Mouse (Mus musculus) erythroblast, adult 5-6 weeks (primary cell): ENCODE data around the gene Gulp1. TPM values are rescaled to one million over a fixed set of nuclear protein-coding genes. Genes with fewer than 3 reads are reported as not detected.

Source experiments
- ATAC-seq: replicated peaks from 2 replicates; pipeline ENCODE4 v1.8.0; 2016; ENCODE audit warnings: moderate number of reproducible peaks, mild to moderate bottlenecking, moderate TSS enrichment, inconsistent platforms; ENCODE audit not compliant: poor library complexity, low FRiP score, severe bottlenecking
- total RNA-seq, 2 experiments: library from RNA; stranded (forward) in 1 of 2; stranded (reverse) in 1 of 2; fragments of 150-400 nt in 1 of 2; fragments of 200-764, 138-1000 nt in 1 of 2; gene quantifications; 2 replicates each; pipeline versions ENCODE4 v1.2.3 to v1.2.4; 2015 to 2017; ENCODE audit warnings: low replicate concordance in 2 of 2

Gene Gulp1
- total RNA-seq, 2 experiments from 2014 or later, result 0.34 TPM; not detected in 1

DNA sequence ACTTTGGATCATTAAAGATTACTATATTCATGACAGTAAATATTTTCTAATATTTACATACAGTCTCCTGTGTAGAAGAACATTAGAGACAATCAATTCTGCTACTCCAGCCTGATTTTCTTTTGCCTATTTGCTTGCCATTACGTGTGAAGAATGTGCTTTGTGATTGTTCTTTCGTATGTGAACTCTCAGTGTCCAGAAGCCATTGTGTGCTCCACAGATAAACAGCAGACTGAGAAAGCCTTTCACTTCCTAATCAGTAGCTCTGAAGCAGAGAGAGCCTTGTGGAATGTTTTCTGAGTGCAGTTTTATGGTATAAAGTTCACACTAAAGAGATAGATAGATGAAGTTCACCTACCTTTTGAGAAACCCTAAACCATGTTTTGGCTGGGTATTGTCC lies 131.2 kb downstream of the Gulp1 start:
- no peak for ATAC-seq

- no peak for ATAC-seq
Measured at GRCm38 (mm10) chr1:44683723-44684122, 132.4 kb downstream of the Gulp1 start.

DNA sequence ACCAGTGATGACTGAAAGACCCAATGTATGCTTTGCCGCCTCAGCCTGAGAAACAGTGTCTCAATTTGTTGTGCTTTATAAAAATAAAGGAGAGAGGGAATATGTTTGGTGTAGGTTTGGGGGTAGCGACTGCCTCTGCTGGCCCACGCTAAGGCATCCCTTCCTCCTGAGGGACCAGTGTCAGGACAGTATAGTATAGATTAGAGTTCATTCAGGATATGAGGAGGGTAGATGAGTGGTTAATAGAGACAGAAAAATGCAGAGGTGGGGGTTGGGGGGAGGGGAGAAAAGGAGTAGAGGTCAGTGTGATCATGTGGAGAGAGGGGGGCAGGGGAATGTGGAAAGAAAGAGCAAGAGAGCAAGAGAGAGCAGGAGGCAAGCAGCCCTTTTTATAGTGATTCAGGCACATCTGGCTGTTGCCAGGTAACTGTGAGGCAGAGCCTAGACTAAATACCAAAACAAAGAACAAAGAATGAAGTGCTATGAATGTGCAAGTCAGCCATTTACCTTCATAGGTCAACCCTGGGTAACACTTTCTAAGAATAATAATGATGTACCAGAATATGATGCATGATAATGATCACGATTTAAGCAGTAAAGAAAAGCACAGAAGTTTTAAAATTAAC lies 169.6 kb downstream of the Gulp1 start:
- no peak for ATAC-seq

- no peak for ATAC-seq
Measured at GRCm38 (mm10) chr1:44741256-44741655, 189.9 kb downstream of the Gulp1 start.

- no peak for ATAC-seq
Measured at GRCm38 (mm10) chr1:44745711-44746110, 194.4 kb downstream of the Gulp1 start.

DNA sequence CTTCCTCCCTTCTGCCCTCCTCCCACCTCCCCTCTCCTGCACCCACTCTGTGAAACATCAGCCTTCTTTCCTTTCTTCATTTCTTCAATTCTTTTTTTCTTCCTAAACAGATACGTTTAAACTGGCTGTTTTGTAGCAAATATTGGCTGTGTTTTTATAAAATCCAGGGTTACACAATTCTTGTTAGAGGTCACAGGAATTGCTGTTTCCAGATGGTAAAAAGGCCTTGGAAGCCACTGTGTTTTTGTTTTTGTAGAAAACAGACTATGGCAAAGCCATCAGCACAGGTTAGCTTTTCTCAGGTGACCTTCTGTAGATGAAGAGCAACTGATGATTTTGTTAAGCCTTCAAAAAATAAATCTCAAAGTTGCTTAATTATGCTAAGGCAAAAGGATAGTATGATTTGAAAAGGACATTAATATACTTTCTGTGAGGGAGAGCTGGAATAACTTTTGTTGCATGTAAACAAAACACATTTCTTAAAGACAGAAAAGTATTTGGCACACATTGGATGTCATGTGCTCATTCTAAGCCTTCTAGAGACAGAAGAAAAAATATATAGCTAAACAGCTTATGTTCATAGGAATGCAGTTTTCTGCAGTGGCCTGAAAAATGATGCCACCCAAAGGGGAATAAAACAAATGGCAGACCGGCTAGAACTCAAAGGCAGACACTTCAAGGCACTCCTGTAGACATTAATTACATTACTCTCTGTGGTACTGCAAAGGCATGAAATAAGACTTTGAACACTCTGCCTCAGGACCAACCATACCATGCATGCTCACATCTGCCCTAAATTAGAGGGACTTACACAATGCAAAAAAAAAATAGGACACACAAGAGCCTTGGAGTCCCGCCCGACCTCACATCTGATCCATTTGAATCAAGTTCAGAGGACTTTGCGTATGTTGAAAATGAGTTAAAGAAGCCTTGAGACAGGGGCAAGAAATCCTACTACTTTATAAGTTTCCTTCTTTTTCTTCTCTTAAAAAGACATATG lies 199.7 kb downstream of the Gulp1 start:
- ATAC-seq, result no peak

DNA sequence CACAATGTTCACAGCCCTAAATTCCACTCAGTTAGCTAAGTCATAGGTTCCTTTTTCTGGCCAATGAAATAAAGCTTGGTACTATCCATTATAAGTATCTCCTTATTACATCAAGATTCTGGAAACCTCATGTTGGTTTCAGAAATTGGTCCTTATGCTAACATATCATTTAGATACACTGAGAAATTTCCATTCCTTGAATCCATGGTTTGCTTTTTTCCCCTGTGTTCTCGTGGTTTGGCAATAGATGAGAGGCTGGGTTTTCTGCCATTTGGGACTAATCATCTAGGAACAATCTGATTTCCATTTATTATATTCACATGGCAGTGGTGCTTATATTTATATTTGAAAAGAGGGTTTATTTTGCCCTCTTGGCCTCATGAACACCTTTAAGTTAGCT lies 226.9 kb downstream of the Gulp1 start:
- ATAC-seq, result no peak

GRCm38 (mm10) chr1:44803594-44804372 lies 252.5 kb downstream of the Gulp1 start:
- ATAC-seq, result no peak

GRCm38 (mm10) chr1:44806368-44806767 lies 255.1 kb downstream of the Gulp1 start:
- no peak for ATAC-seq

DNA sequence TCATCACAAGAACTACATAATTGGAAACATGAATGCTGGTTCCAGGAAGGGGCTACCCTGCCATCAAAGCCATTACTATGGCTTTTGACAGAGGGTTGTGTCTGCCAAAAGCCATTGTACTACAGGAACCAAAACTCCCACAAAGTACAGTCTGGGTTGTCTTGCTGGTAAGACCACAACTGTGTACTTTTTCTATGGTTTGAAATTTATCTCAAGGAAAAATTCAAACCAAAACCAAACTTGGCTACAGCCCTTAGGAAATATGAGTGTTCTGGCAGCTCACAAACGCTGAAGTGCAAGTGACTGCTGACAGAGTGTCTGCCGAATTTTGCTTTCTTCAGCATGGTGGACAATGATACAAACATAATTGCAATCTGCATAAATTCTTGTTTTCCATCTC lies 259.0 kb downstream of the Gulp1 start:
- no peak for ATAC-seq

DNA sequence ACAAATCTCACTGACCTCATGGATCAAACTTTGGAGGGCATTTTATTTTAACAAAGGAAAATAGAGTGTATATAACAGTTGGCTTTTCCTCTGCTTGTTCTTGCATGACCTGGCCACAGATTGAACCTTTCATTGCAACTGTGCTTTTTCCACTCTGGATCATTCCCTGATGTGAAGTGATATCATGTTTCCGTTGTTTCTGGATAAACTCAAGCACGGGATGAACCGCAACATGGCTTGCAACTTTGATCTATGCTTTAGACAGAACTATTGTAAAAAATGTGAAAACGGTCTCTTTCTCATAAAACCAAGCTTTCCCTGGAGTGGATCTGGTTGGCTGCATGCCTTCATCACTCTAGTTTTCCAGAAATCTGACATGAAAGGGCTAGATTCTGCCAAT lies 282.6 kb downstream of the Gulp1 start:
- ATAC-seq, result no peak
